Mouse (Mus musculus): ENCODE results near the gene Nav1. TPM values are rescaled to one million over a fixed set of nuclear protein-coding genes. Genes with fewer than 3 reads are reported as not detected.

Gene Nav1
- polyA plus RNA-seq, 1 experiment from 2014 or later = 23.7 TPM

GRCm38 (mm10) chr1:135538441-135539265 lies 68.4 kb downstream of the Nav1 start:
- Histone ChIP-seq H3K9me3 (ENCODE audit: control insufficient read depth, low read length) (no peaks in the 10 kb centered on the region), H3K9ac (ENCODE audit: low read depth, low read length) (no peak overlapping the region), H3K4me3 (ENCODE audit: low read length) (no peak overlapping the region), H3K36me3 (ENCODE audit: control insufficient read depth, insufficient read depth, low read length) (no peaks in the 10 kb centered on the region), H3K4me1 (ENCODE audit: control insufficient read depth, insufficient read depth, low read length) (peaks cover 16% of the 10 kb centered on the region), H3K27me3 (ENCODE audit: control insufficient read depth, insufficient read depth, low read length) (no peaks in the 10 kb centered on the region), H3K27ac (ENCODE audit: low read depth, low read length) (no peak overlapping the region), H3K4me2 (replicated peaks; ENCODE audit: low read depth, low read length) (no peak overlapping the region)
- WGBS = 79% methylated on average over 12 of the region's 12 CpGs
- no peak for ATAC-seq (ENCODE audit: low FRiP score, low TSS enrichment)

GRCm38 (mm10) chr1:135536822-135537221 lies 70.3 kb downstream of the Nav1 start:
- H3K9me3 ChIP-seq (ENCODE audit: control insufficient read depth, low read length) = no peaks in the 10 kb centered on the region
- no peak for ATAC-seq (ENCODE audit: low FRiP score, low TSS enrichment)
- WGBS = 81% methylated on average over 7 of the region's 7 CpGs
- no peak overlapping the region for H3K9ac ChIP-seq (ENCODE audit: low read depth, low read length)
- H3K27me3 ChIP-seq (ENCODE audit: control insufficient read depth, insufficient read depth, low read length) = no peaks in the 10 kb centered on the region
- 0 out of 2 replicates have a peak, but pooled peaks cover 2% of the 10 kb centered on the region for H3K36me3 ChIP-seq (ENCODE audit: control insufficient read depth, insufficient read depth, low read length)
- H3K27ac ChIP-seq (ENCODE audit: low read depth, low read length) = no peak overlapping the region
- no peak overlapping the region for H3K4me2 ChIP-seq (replicated peaks; ENCODE audit: low read depth, low read length)
- H3K4me1 ChIP-seq (ENCODE audit: control insufficient read depth, insufficient read depth, low read length) = peaks cover 8% of the 10 kb centered on the region; the same call in 1 of the 2 replicates
- no peak overlapping the region for H3K4me3 ChIP-seq (ENCODE audit: low read length)

GRCm38 (mm10) chr1:135536326-135536725 lies 70.8 kb downstream of the Nav1 start:
- Histone ChIP-seq H3K4me2 (replicated peaks; ENCODE audit: low read depth, low read length) (no peak overlapping the region), H3K27me3 (ENCODE audit: control insufficient read depth, insufficient read depth, low read length) (no peaks in the 10 kb centered on the region), H3K9ac (ENCODE audit: low read depth, low read length) (0 out of 2 replicates have a peak overlapping the region, but pooled peaks have one; percentile 28), H3K36me3 (ENCODE audit: control insufficient read depth, insufficient read depth, low read length) (0 out of 2 replicates have a peak, but pooled peaks cover 2% of the 10 kb centered on the region), H3K27ac (ENCODE audit: low read depth, low read length) (no peak overlapping the region), H3K9me3 (ENCODE audit: control insufficient read depth, low read length) (no peaks in the 10 kb centered on the region), H3K4me1 (ENCODE audit: control insufficient read depth, insufficient read depth, low read length) (peaks cover 8% of the 10 kb centered on the region; the same call in 1 of the 2 replicates), H3K4me3 (ENCODE audit: low read length) (no peak overlapping the region)
- no peak for ATAC-seq (ENCODE audit: low FRiP score, low TSS enrichment)
- 78% methylated on average over 2 of the region's 2 CpGs for WGBS

- no peaks in the 10 kb centered on the region for H3K27me3 ChIP-seq (ENCODE audit: control insufficient read depth, insufficient read depth, low read length)
- no peaks in the 10 kb centered on the region for H3K9me3 ChIP-seq (ENCODE audit: control insufficient read depth, low read length)
- H3K9ac ChIP-seq (ENCODE audit: low read depth, low read length) = no peak overlapping the region
- H3K36me3 ChIP-seq (ENCODE audit: control insufficient read depth, insufficient read depth, low read length) = 0 out of 2 replicates have a peak, but pooled peaks cover 2% of the 10 kb centered on the region
- no peak for ATAC-seq (ENCODE audit: low FRiP score, low TSS enrichment)
- H3K4me3 ChIP-seq (ENCODE audit: low read length) = no peak overlapping the region
- H3K4me2 ChIP-seq (replicated peaks; ENCODE audit: low read depth, low read length) = no peak overlapping the region
- WGBS = 23% methylated on average over 4 of the region's 4 CpGs
- peaks cover 13% of the 10 kb centered on the region; the same call in 1 of the 2 replicates for H3K4me1 ChIP-seq (ENCODE audit: control insufficient read depth, insufficient read depth, low read length)
- H3K27ac ChIP-seq (ENCODE audit: low read depth, low read length) = peak overlapping the region; percentile 3; the same call in 1 of the 2 replicates
These were observed 71.8 kb downstream of the Nav1 start for GRCm38 (mm10) chr1:135535256-135535655.

- no peak overlapping the region for H3K4me3 ChIP-seq (ENCODE audit: low read length)
- no peak overlapping the region for H3K4me2 ChIP-seq (replicated peaks; ENCODE audit: low read depth, low read length)
- WGBS = 46% methylated on average over 4 of the region's 4 CpGs
- H3K9me3 ChIP-seq (ENCODE audit: control insufficient read depth, low read length) = no peaks in the 10 kb centered on the region
- no peak overlapping the region for H3K9ac ChIP-seq (ENCODE audit: low read depth, low read length)
- H3K36me3 ChIP-seq (ENCODE audit: control insufficient read depth, insufficient read depth, low read length) = 0 out of 2 replicates have a peak, but pooled peaks cover 2% of the 10 kb centered on the region
- peaks cover 13% of the 10 kb centered on the region; the same call in 1 of the 2 replicates for H3K4me1 ChIP-seq (ENCODE audit: control insufficient read depth, insufficient read depth, low read length)
- ATAC-seq (ENCODE audit: low FRiP score, low TSS enrichment) = no peak
- H3K27me3 ChIP-seq (ENCODE audit: control insufficient read depth, insufficient read depth, low read length) = no peaks in the 10 kb centered on the region
- H3K27ac ChIP-seq (ENCODE audit: low read depth, low read length) = no peak overlapping the region
These were observed 72.3 kb downstream of the Nav1 start for GRCm38 (mm10) chr1:135534782-135535181.

- peaks cover 13% of the 10 kb centered on the region; the same call in 1 of the 2 replicates for H3K4me1 ChIP-seq (ENCODE audit: control insufficient read depth, insufficient read depth, low read length)
- WGBS = 89% methylated on average over 4 of the region's 4 CpGs
- no peak for ATAC-seq (ENCODE audit: low FRiP score, low TSS enrichment)
- H3K9me3 ChIP-seq (ENCODE audit: control insufficient read depth, low read length) = no peaks in the 10 kb centered on the region
- H3K27me3 ChIP-seq (ENCODE audit: control insufficient read depth, insufficient read depth, low read length) = no peaks in the 10 kb centered on the region
- H3K9ac ChIP-seq (ENCODE audit: low read depth, low read length) = no peak overlapping the region
- H3K36me3 ChIP-seq (ENCODE audit: control insufficient read depth, insufficient read depth, low read length) = 0 out of 2 replicates have a peak, but pooled peaks cover 2% of the 10 kb centered on the region
- no peak overlapping the region for H3K4me2 ChIP-seq (replicated peaks; ENCODE audit: low read depth, low read length)
- no peak overlapping the region for H3K27ac ChIP-seq (ENCODE audit: low read depth, low read length)
- no peak overlapping the region for H3K4me3 ChIP-seq (ENCODE audit: low read length)
These were observed 73.0 kb downstream of the Nav1 start for GRCm38 (mm10) chr1:135534070-135534469.

GRCm38 (mm10) chr1:135532383-135532782 lies 74.7 kb downstream of the Nav1 start:
- Histone ChIP-seq H3K4me1 (ENCODE audit: control insufficient read depth, insufficient read depth, low read length) (peaks cover 13% of the 10 kb centered on the region; the same call in 1 of the 2 replicates), H3K9ac (ENCODE audit: low read depth, low read length) (no peak overlapping the region), H3K4me3 (ENCODE audit: low read length) (no peak overlapping the region), H3K27ac (ENCODE audit: low read depth, low read length) (no peak overlapping the region), H3K36me3 (ENCODE audit: control insufficient read depth, insufficient read depth, low read length) (0 out of 2 replicates have a peak, but pooled peaks cover 4% of the 10 kb centered on the region), H3K9me3 (ENCODE audit: control insufficient read depth, low read length) (no peaks in the 10 kb centered on the region), H3K27me3 (ENCODE audit: control insufficient read depth, insufficient read depth, low read length) (no peaks in the 10 kb centered on the region), H3K4me2 (replicated peaks; ENCODE audit: low read depth, low read length) (no peak overlapping the region)
- whole genome bisulfite sequencing = 87% methylated on average over 23 of the region's 23 CpGs
- no peak for ATAC-seq (ENCODE audit: low FRiP score, low TSS enrichment)

- Histone ChIP-seq H3K4me1 (ENCODE audit: control insufficient read depth, insufficient read depth, low read length) (peaks cover 13% of the 10 kb centered on the region; the same call in 1 of the 2 replicates), H3K27me3 (ENCODE audit: control insufficient read depth, insufficient read depth, low read length) (no peaks in the 10 kb centered on the region), H3K4me2 (replicated peaks; ENCODE audit: low read depth, low read length) (no peak overlapping the region), H3K27ac (ENCODE audit: low read depth, low read length) (no peak overlapping the region), H3K36me3 (ENCODE audit: control insufficient read depth, insufficient read depth, low read length) (0 out of 2 replicates have a peak, but pooled peaks cover 4% of the 10 kb centered on the region), H3K9ac (ENCODE audit: low read depth, low read length) (no peak overlapping the region), H3K4me3 (ENCODE audit: low read length) (no peak overlapping the region), H3K9me3 (ENCODE audit: control insufficient read depth, low read length) (no peaks in the 10 kb centered on the region)
- 79% methylated on average over 6 of the region's 6 CpGs for WGBS
- no peak for ATAC-seq (ENCODE audit: low FRiP score, low TSS enrichment)
These were observed 75.1 kb downstream of the Nav1 start for GRCm38 (mm10) chr1:135531981-135532380.

- Histone ChIP-seq H3K27ac (ENCODE audit: low read depth, low read length) (0 out of 2 replicates have a peak overlapping the region, but pooled peaks have one; percentile 13), H3K4me1 (ENCODE audit: control insufficient read depth, insufficient read depth, low read length) (peaks cover 13% of the 10 kb centered on the region; the same call in 1 of the 2 replicates), H3K9ac (ENCODE audit: low read depth, low read length) (no peak overlapping the region), H3K9me3 (ENCODE audit: control insufficient read depth, low read length) (no peaks in the 10 kb centered on the region), H3K27me3 (ENCODE audit: control insufficient read depth, insufficient read depth, low read length) (no peaks in the 10 kb centered on the region), H3K4me3 (ENCODE audit: low read length) (no peak overlapping the region), H3K36me3 (ENCODE audit: control insufficient read depth, insufficient read depth, low read length) (0 out of 2 replicates have a peak, but pooled peaks cover 4% of the 10 kb centered on the region), H3K4me2 (replicated peaks; ENCODE audit: low read depth, low read length) (no peak overlapping the region)
- 51% methylated on average over 10 of the region's 10 CpGs for WGBS
- ATAC-seq (ENCODE audit: low FRiP score, low TSS enrichment) = peak; percentile 25; the same call in 1 of the 2 replicates
These were observed 76.0 kb downstream of the Nav1 start for GRCm38 (mm10) chr1:135531081-135531480.
